Mouse (Mus musculus): Measurements from ENCODE around the gene Bmpr2. TPM values are rescaled to one million over a fixed set of nuclear protein-coding genes. Genes with fewer than 3 reads are reported as not detected.

Bmpr2 gene
- total RNA-seq, 4 experiments from 2014 or later, result 50.0 to 63.1 (median 52.3) TPM

DNA sequence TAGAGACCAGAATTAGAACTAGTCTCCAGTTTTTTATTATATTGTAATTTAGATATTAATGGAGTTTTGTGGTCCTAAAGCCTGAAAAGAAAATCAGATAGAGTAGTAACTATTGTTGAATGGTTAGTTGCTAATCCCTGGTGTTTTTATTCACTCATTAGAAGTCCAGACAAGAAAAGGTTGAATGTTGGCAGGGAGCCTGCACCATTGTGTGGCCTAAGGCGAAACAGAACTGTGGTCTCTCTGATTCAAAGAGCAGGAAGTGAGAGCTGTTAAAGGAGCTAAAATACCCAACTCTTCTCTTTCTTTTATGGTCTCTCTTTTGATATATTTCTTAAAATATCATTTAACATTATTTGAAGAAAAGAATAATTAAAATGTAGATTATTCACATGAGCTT is 32.1 kb downstream of the Bmpr2 start:
- no peak for DNase-seq (ENCODE audit: low spot score in 2 of 2)

DNA sequence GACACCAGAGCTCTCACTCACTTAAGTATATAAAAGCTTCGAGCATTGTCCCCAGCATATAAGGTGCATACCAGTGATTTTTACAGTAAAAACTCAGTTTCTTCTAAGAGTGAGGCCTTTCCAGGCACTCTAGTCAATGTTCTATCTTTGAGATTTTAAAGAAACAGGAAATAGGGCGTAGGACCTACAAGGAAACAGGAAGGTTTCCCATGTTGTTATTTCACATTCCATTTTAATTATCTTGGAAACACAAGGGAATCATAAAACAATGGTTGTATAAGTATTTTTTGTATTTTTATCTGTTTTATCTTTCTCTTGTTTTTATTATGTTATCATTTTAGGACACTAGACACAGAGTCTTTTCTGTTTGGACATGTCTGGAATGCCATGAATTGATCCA is 34.7 kb downstream of the Bmpr2 start:
- DNase-seq (ENCODE audit: low spot score in 2 of 2), result no peak

DNA sequence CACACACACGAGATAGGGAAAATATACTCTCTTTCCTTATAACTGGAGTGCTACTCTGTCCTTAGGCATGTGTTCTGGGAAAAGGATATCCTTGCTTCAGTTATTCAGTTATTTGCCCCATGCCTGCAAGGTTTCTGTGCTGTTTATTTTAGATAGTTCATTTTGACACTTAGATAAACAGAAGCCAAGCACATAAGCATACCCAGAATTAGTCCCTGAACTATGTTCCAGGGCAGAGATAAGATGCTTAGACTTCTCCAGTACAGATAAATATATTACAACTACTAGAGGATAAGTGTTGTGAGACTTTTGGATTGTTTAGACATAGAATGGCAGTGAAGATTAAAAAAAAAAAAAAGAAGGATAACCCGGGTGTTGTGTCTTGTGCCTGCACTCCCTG is 41.2 kb downstream of the Bmpr2 start:
- DNase-seq (ENCODE audit: low spot score in 2 of 2), result no peak

DNA sequence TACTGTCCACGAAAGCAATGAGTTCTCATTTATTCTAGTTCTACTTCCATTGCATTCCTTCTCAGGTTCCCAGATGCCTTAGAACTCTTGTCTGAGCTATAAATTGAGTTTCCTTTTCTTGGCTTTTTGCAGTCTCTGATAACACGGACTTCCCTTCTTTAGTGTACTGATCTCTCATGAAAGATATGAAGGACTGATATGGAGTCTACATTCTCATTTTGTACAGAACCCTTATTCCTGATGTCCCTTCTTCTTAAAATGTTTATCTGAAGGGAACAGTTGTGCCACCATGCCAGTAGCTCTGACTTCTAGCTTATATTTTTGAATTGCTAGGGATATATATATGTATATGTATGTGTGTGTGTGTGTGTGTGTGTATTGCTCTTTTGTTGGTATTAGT is 46.7 kb downstream of the Bmpr2 start:
- no peak for DNase-seq (ENCODE audit: low spot score in 2 of 2)

DNA sequence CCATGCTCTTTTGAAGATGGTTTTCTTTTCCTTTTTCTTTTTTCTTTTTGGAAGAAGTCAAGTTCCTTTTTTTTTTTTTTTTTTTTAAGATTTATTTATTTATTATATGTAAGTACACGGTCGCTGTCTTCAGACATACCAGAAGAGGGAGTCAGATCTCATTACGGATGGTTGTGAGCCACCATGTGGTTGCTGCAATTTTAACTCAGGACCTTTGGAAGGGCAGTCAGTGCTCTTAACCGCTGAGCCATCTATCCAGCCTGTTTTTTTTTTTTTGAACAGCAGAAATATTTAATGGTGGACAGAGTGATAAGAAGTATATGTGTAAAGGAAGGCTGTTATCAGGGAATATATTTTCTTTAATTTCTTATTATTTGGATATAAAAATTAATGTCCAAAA is 49.6 kb downstream of the Bmpr2 start:
- DNase-seq (ENCODE audit: low spot score in 2 of 2), result no peak

DNA sequence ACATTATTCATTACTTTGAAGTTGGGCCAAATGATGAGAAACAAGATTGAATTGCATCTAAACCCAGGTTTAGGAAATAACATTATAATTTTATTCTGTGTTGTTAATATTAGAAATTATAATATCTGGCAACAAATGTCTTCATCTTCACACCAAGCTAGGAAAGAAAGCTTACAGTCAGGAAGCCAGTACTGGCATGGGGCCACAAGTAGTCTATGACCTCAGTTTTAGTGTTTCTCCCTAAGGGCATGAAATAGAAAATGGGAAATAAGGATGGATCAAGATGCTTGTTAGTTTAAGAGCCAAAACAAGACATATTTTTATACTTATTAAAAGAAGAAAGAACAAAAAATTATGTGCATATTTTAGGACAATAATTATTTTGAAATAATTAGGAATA is 62.2 kb downstream of the Bmpr2 start:
- DNase-seq (ENCODE audit: low spot score in 2 of 2), result peak; percentile 24

DNA sequence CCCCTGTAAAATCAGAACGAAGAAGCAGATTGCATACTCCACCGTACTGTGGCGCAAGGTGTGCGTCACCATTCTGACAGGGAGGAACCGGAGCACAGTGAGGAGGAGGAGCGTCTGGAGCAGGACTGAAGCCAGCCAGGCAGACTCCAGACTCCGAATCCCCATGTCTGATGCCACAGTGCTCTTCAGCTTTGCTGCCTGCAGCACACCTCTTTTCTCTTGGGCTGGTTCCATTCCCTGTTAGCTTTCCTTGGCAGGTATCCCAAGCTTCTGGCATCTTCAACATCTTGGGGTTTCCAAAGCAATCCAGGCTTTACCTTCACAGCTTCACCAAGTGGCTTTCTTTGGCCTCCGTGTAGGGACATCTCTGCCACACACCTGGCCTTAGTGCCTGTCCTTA is 63.4 kb downstream of the Bmpr2 start:
- DNase-seq (ENCODE audit: low spot score in 2 of 2), result no peak

DNA sequence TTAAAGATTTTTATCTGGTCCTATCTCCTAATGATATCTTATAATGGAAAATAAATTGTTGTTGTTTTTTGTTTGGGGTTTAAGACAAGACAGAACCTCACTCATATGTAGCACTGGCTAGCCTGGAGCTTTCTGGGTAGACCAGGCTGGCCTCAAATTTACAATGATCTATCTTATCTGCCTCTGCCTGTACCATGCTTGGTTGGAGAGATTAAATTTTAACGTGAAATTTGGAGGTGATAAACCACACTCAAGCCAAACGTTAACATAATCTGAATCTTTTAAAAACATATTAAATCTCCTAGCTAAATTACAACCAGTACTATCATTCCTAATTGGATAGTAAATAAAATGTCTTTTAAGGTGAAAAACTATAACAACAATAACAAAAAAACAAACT is 66.2 kb downstream of the Bmpr2 start:
- DNase-seq (ENCODE audit: low spot score in 2 of 2), result no peak

DNA sequence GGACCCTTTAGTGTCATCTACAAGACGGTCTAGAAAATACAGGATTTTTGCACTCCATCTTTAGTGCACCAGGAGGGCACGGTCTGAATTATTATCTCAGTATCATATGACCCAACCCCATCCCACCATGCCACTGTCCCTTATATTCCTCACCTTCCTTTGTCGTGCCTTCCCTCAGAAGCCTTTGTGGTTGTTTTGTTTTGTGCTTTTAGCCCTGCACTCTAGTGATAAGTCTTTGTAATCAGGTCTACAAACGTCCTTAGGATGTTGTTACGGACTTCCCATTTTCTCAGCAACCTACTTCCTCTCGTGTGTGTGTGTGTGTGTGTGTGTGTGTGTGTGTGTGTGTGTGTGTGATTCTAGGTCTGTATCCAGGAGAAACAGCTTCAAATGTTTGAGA is 67.0 kb downstream of the Bmpr2 start:
- DNase-seq (ENCODE audit: low spot score in 2 of 2), result no peak

DNA sequence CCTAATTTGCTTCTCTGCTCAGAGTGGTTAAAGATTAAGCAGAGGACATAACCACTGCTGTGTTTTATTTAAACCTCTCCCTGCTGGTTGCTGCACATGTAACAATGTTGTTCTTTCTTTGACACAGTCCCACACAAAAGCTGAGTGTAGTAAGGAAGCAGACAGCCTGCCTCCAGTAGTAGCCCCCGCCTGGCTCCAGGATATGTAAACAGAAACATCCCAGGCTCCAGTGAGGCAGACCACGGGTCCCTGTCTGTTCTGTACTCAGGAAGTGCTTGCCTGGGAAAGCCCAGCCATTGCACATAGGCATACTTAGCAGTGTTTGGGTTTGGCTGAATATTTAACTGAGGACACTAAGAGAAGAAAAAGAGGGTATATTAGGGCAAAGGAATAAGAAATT is 70.5 kb downstream of the Bmpr2 start:
- no peak for DNase-seq (ENCODE audit: low spot score in 2 of 2)

DNA sequence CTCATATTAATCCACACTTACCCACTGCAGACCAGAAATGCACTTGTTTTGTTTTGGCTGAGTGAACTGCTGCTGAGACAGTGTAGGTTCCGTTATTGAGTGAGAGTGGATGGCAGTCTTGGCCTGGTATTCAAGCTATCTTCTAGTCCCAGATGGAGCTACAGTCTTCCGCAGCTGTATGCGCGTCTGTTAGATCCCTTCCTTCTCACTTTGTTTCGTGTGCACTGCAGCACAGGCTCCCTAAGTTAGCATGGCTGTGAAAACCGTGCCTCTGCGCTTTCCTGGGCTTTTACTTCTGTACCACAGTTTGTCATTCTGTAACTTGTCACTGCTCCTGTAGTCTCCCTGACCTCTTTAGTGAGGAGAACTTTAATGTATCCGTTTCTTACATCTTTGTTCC is 85.1 kb downstream of the Bmpr2 start:
- DNase-seq (ENCODE audit: low spot score in 2 of 2), result no peak

DNA sequence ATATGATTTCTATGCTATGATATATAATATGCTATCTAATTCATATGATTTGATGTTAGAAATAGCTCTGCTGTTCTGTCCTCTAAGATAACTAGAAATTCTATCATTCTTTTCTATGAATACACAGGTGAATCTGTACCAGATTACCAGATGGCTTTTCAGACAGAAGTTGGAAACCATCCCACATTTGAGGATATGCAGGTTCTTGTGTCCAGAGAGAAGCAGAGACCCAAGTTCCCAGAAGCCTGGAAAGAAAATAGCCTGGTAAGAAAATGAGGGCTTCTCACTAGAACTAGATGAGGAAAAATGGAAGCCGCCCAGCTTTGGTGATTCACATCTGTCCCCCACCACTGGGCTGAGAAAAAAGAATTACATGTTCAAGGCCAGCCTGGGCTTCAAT is 95.8 kb downstream of the Bmpr2 start:
- no peak for DNase-seq (ENCODE audit: low spot score in 2 of 2)

DNA sequence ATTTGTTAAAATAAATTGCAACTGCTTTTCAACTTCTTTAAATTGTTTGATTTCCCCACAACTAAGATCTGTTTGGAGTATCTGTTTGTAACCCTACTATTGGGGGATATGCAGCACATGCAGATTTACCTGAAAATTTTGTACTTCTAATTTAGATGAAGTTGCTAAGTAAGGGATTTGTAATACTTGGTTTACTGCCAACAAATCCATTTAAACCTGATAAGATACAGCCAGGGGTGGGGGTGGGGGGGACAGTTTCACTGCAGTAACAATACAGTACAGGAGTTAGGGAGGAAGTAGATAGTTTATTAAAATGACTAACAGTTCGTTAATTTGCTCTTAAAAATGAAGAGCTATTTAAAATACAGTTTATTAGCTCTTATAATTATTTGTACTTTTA is 98.9 kb downstream of the Bmpr2 start:
- DNase-seq (ENCODE audit: low spot score in 2 of 2), result no peak

DNA sequence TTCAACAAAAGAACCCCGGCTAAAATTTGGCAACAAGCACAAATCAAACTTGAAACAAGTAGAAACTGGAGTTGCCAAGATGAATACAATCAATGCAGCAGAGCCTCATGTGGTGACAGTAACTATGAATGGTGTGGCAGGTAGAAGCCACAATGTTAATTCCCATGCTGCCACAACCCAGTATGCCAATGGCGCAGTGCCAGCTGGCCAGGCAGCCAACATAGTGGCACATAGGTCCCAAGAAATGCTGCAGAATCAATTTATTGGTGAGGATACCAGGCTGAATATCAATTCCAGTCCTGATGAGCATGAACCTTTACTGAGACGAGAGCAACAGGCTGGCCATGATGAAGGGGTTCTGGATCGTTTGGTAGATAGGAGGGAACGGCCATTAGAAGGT is 104.8 kb downstream of the Bmpr2 start:
- DNase-seq (ENCODE audit: low spot score in 2 of 2), result no peak

DNA sequence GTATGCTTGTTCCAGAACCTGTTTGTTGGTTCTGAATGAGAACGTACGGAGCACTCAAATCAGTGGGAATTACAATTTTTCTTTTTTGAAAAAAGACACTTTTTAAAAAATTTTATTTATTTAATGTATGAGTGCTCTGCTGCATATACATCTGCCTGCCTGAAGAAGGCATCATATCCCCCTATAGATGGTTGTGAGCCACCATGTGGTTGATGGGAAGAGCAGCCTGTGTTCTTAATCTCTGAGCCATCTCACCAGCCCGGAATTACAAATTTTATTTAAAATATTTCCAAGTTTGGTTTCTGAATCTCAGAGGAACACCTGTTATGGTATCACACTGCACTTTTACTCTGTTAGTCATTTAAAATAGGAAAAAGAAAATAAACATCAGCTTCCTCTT is 110.8 kb downstream of the Bmpr2 start:
- no peak for DNase-seq (ENCODE audit: low spot score in 2 of 2)

DNA sequence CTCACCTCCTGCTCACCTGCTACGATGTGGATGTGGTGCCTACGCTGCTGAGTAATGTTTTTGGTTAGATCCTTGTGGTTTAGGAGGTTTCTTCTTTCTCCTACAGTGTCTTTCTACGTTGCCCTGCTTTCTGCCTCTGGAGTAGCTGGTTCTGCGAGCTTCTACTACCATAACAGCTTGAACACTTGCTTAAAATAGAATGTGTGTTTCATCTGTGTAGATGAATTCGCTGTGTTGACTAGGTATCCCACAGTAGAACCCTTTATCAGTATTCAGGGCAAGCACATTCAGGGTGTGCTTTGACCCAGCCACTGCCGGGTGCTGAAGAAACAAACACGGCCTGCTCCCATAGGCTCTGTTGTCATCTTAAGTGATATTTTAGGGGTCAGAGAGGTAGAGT is 114.9 kb downstream of the Bmpr2 start:
- no peak for DNase-seq (ENCODE audit: low spot score in 2 of 2)

DNA sequence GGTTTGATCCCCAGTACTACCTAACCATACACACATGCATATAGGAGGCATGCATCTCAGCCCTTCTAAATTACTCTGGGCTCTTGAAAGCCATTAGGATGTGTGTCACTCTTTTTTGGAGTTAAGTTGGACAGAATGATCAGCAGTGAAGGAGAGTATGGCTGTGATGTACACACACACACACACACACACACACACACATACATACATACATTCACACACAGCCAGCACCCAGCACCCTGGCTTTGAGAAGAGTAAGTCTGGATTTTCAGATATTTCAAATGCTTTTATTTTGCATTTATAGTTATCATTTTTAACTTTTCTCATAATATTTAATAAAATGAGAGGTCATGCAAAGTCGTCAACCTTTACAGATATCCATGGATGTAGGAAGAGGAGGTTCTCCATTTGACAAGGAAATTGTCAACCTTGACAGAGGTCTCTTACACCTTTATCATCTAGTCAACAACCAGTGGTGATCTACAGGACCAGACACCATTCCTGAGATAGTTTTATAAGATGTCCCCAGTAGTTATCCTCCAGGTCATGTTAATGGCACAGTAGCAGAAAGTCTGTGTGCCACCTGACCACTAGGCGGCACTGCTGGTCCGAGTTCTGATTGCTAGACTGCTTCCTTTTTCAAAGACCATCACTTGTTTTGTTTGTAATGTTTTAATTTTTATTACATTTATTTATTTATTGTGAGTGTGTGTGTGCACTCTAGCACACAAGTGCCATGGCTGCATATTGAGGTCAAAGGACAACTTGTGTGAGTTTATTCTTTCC is 120.3 kb downstream of the Bmpr2 start:
- peak; percentile 11 to 39 for DNase-seq (ENCODE audit: low spot score in 2 of 2)

DNA sequence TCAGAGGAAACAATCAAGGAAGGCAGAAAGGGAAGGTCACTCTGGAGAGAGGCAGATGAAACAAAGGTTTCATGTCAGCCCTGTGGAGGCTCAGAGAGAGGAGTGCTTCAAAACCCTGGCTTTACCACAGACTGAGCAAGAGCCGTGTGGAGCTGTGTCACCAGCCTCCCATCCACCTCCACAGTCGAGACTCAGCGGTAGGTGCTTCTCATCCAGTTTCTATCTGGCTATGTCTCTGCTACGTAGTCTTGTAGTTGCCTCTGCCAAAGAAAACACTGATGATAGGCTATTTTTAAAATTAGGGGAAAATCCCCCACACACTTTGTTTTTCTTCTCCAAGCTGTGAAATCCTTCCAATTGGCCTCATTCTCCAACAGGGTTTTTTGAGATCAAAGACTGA is 123.7 kb downstream of the Bmpr2 start:
- no peak for DNase-seq (ENCODE audit: low spot score in 2 of 2)

DNA sequence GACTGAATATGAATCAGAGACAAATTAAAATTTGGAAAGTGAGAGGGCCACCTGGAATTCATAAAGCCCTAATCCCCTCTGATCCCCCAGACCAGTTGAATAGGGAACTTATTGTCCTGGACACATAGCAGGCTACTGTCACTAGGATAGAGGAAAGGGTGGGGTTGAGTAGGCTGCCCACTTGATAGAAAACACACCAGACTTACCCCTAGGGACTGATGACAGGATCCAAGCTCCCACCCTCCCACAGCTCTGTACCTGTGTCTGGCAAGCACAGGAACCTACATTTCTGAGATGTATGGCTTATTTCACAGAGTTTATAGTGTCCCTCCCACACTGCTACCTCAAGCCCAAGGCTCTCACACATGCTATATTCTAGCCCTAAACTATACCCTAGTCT is 124.8 kb downstream of the Bmpr2 start:
- DNase-seq (ENCODE audit: low spot score in 2 of 2), result no peak

DNA sequence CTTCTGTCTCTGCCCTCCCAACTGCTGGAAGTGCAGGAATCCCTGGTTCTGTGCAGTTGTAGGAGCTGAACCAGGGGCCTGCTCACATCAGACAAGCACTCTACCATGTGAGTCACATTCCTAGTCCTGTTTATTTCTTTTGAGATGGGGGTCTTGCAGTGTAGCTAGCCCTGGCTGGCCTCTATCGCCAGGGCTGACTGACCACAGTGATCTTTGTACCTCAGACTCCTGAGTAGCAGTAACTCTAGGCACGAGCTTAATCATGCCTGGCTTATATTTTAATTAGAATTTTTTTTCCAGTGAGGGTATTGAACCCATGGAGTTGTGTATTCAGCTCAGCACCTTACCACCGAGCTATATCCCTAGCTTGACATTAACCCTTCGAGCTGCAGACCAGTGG is 128.0 kb downstream of the Bmpr2 start:
- DNase-seq (ENCODE audit: low spot score in 2 of 2), result no peak

DNA sequence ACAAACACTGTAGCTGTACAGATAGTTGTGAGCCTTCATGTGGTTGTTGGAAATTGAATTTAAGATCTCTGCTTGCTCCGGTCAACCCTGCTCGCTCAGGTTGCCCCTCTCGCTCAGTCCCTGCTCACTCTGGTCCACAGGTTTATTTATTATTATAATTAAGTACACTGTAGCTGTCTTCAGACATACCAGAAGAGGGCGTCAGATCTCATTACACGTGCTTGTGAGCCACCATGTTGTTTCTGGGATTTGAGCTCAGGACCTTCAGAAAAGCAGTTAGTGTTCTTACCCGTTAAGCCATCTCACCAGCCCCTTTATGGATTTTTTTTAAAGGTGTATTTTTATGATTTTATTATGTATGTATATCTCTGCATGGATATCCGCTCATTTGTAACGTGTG is 129.6 kb downstream of the Bmpr2 start:
- no peak for DNase-seq (ENCODE audit: low spot score in 2 of 2)

DNA sequence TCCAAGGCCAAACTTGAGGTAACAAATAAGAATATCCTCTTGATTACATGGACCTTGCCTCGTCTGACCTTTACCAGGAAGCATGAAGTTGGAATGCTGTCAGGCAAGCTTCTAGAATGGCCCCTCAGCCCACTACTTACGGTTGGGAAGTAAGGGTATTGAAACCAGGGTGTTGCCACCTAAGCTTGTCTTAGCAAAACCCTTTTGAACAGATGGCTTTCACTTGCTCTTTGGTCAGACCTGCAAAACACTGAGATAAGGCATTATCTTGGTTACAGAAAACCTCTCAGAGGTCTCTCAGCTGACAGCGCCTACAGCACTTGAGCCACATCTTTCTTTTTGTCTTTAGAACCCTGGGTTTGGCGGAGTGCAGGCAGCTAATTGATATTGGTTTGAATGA is 130.8 kb downstream of the Bmpr2 start:
- no peak for DNase-seq (ENCODE audit: low spot score in 2 of 2)

DNA sequence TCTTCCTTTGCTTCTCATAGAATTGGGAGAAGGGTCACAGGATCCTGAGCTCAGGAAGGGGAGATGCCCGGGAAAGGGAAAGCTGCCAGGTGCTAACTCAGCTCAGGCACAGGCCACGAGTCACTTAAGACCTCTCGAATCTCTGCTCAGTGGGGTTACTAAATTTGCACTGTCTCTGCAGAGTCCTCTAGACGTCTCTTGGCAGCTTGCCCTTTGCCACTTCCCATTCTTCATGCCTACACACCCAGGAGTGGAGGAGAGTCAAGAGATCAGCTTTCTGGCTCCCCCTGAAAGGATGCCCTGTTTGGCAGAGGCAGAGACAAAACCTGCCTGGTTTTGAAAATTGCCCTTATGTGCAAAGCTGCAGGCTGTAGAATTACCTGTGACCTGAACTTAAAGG is 132.3 kb downstream of the Bmpr2 start:
- peak in 1 of 2 experiments; percentile 21 for DNase-seq (ENCODE audit: low spot score in 2 of 2)

Data from gastrocnemius, adult 8-10 months (tissue).